Mouse (Mus musculus) midbrain, postnatal 0 days (tissue): ENCODE results near the gene Msmp. TPM values are rescaled to one million over a fixed set of nuclear protein-coding genes. Genes with fewer than 3 reads are reported as not detected.
A peak's percentile ranks its signal among the peaks of the same experiment; 100 is the strongest.

Source experiments
- ATAC-seq: fragments of 200-750 bp; cut with Nextera tagmentation; 2 replicates; pipeline ENCODE4 v1.8.0; 2017; ENCODE audit warnings: moderate number of reproducible peaks, mild to moderate bottlenecking, moderate TSS enrichment, moderate library complexity; ENCODE audit not compliant: low FRiP score
- DNase-seq: peaks from one replicate; pipeline ENCODE4 v3.0.0-alpha.2; 2015; ENCODE audit warnings: low spot score
- H3K27ac ChIP-seq: fragments of 300-500 bp; sonication (generic); 2 replicates; pipeline ENCODE4 v1.5.1; 2014; ENCODE audit warnings: low read depth, mild to moderate bottlenecking, low read length, mixed read lengths
- H3K27me3 ChIP-seq: fragments of 300-500 bp; sonication (generic); 2 replicates; pipeline ENCODE4 v1.6.1; 2014; ENCODE audit warnings: low read length, control low read depth, mixed read lengths; ENCODE audit not compliant: insufficient read depth
- H3K36me3 ChIP-seq: fragments of 300-500 bp; sonication (generic); 2 replicates; pipeline ENCODE4 v1.6.1; 2014; ENCODE audit warnings: low read length, control low read depth, mixed read lengths; ENCODE audit not compliant: insufficient read depth
- H3K4me1 ChIP-seq: fragments of 300-500 bp; sonication (generic); 2 replicates; pipeline ENCODE4 v1.6.1; 2014; ENCODE audit warnings: mild to moderate bottlenecking, control low read depth, antibody characterized with exemption, low read length, mixed read lengths; ENCODE audit not compliant: insufficient read depth
- H3K4me2 ChIP-seq: fragments of 300-500 bp; sonication (generic); 2 replicates; pipeline ENCODE4 v1.6.1; 2014; ENCODE audit warnings: low read depth, mild to moderate bottlenecking, low read length, mixed read lengths; ENCODE audit not compliant: poor library complexity, severe bottlenecking
- H3K4me3 ChIP-seq: fragments of 300-500 bp; sonication (generic); 2 replicates; pipeline ENCODE4 v1.5.1; 2014; ENCODE audit warnings: low read depth, mild to moderate bottlenecking, low read length, moderate library complexity
- H3K9ac ChIP-seq: fragments of 300-500 bp; sonication (generic); replicated peaks from 2 replicates; pipeline ENCODE4 v1.6.1; 2014; ENCODE audit warnings: mild to moderate bottlenecking, low read length, moderate library complexity, mixed read lengths; ENCODE audit not compliant: poor library complexity, severe bottlenecking
- H3K9me3 ChIP-seq: fragments of 300-500 bp; sonication (generic); 2 replicates; pipeline ENCODE4 v1.6.1; 2016; ENCODE audit warnings: low read length, control low read depth
- CTCF ChIP-seq: IDR thresholded peaks from 2 replicates; pipeline ENCODE4 v1.5.1; 2016; ENCODE audit warnings: antibody characterized with exemption, mild to moderate bottlenecking
- WGBS: fragments of 180-500 bp; shearing (Covaris S2); extraction: QIAGEN DNeasy Blood & Tissue Kit; methylation state at CpG from one replicate; pipeline ENCODE4 v1.1.7; 2014; 5-methylcytosine and 5-hydroxymethylcytosine counted together
- polyA plus RNA-seq: library from polyadenylated mRNA; unstranded; fragments of >200 nt; fragmentation: Nextera tagmentation; extraction: Ambion mirVana; gene quantifications from 2 replicates; pipeline ENCODE4 v1.2.1, GENCODE M21; 2015
- total RNA-seq: library from RNA; depleted of rRNA; stranded (reverse); fragments of >200 nt; gene quantifications from 2 replicates; pipeline ENCODE4 v1.2.3, GENCODE M21; 2014

The Msmp gene
- total and polyA plus RNA-seq, 2 experiments from 2014 or later, result 2.5 TPM; not detected in 1

- 67% methylated on average over 6 of the region's 6 CpGs for WGBS
- H3K4me3 ChIP-seq, result peak overlapping the region; percentile 92
- ATAC-seq (no peak), DNase-seq (no peak)
- peak overlapping the region; percentile 68 for H3K9ac ChIP-seq
- no peaks in the 10 kb centered on the region for H3K27me3 ChIP-seq
- TF ChIP-seq CTCF, result no peak
- H3K9me3 ChIP-seq, result no peaks in the 10 kb centered on the region
- H3K4me2 ChIP-seq, result peak overlapping the region; percentile 95
- H3K4me1 ChIP-seq, result peaks cover 34% of the 10 kb centered on the region
- H3K36me3 ChIP-seq, result peaks cover 35% of the 10 kb centered on the region
- H3K27ac ChIP-seq, result no peak overlapping the region
Observed at GRCm38 (mm10) chr4:43579731-43580130, 4.6 kb downstream of the Msmp start.

GRCm38 (mm10) chr4:43579256-43579655 lies 5.0 kb downstream of the Msmp start:
- peak overlapping the region; percentile 95 for H3K4me2 ChIP-seq
- no peak for TF ChIP-seq CTCF
- WGBS, result 6% methylated on average over 10 of the region's 10 CpGs
- H3K9ac ChIP-seq, result peak overlapping the region; percentile 68
- DNase-seq, result no peak
- peaks cover 31% of the 10 kb centered on the region for H3K36me3 ChIP-seq
- no peaks in the 10 kb centered on the region for H3K9me3 ChIP-seq
- H3K4me1 ChIP-seq, result peaks cover 34% of the 10 kb centered on the region
- H3K27me3 ChIP-seq, result no peaks in the 10 kb centered on the region
- H3K27ac ChIP-seq, result peak overlapping the region; percentile 72; the same call in 1 of the 2 replicates
- ATAC-seq, result no peak
- H3K4me3 ChIP-seq, result peak overlapping the region; percentile 92

GRCm38 (mm10) chr4:43578376-43579204 lies 5.7 kb downstream of the Msmp start, which contains the start of the genes Rgp1 and Gba2:
Gene Rgp1, plus strand, starts transcription at chr4:43578715.
Gene Gba2, minus strand, starts transcription at chr4:43578873.
- TF ChIP-seq CTCF, result peak; percentile 43
- Histone ChIP-seq H3K27me3 (no peaks in the 10 kb centered on the region), H3K9ac (peak within 1 kb of the TSS; percentile 68), H3K9me3 (no peaks in the 10 kb centered on the region), H3K36me3 (peaks cover 26% of the 10 kb centered on the region), H3K4me3 (peak within 1 kb of the TSS; percentile 92), H3K27ac (peak within 1 kb of the TSS; percentile 72), H3K4me2 (peak within 1 kb of the TSS; percentile 95), H3K4me1 (peaks cover 34% of the 10 kb centered on the region)
- peak; percentile 82 for DNase-seq
- WGBS, result under 1% methylated on average over 75 of the region's 76 CpGs
- peak; percentile 86 for ATAC-seq

- DNase-seq, result no peak
- no peaks in the 10 kb centered on the region for H3K27me3 ChIP-seq
- no peak for TF ChIP-seq CTCF
Observed at GRCm38 (mm10) chr4:43577237-43577881, 6.9 kb downstream of the Msmp start.

GRCm38 (mm10) chr4:43575356-43575755 lies 8.9 kb downstream of the Msmp start:
- H3K4me2 ChIP-seq, result peak overlapping the region; percentile 32
- ATAC-seq (no peak), DNase-seq (no peak)
- H3K27ac ChIP-seq, result no peak overlapping the region
- H3K9ac ChIP-seq, result 0 out of 2 replicates have a peak overlapping the region, but pooled peaks have one; percentile 0
- TF ChIP-seq CTCF, result no peak
- peaks cover 30% of the 10 kb centered on the region for H3K36me3 ChIP-seq
- H3K27me3 ChIP-seq, result no peaks in the 10 kb centered on the region
- peak overlapping the region; percentile 9; the same call in 1 of the 2 replicates for H3K4me3 ChIP-seq
- WGBS, result 43% methylated on average over 2 of the region's 2 CpGs
- H3K4me1 ChIP-seq, result peaks cover 34% of the 10 kb centered on the region
- H3K9me3 ChIP-seq, result no peaks in the 10 kb centered on the region

More at GRCm38 (mm10) chr4:43577237-43577881, 6.9 kb downstream of the Msmp start:
- peaks cover 34% of the 10 kb centered on the region for H3K4me1 ChIP-seq
- no peak overlapping the region for H3K27ac ChIP-seq
- peak overlapping the region; percentile 92 for H3K4me3 ChIP-seq
- ATAC-seq, result no peak
- peaks cover 24% of the 10 kb centered on the region for H3K36me3 ChIP-seq
- no peaks in the 10 kb centered on the region for H3K9me3 ChIP-seq
- peak overlapping the region; percentile 68 for H3K9ac ChIP-seq
- peak overlapping the region; percentile 95 for H3K4me2 ChIP-seq
- WGBS, result 53% methylated on average over 8 of the region's 8 CpGs
